Comparison of ENCODE assay signal across 8 mouse cellular contexts in the genomic region with DNA sequence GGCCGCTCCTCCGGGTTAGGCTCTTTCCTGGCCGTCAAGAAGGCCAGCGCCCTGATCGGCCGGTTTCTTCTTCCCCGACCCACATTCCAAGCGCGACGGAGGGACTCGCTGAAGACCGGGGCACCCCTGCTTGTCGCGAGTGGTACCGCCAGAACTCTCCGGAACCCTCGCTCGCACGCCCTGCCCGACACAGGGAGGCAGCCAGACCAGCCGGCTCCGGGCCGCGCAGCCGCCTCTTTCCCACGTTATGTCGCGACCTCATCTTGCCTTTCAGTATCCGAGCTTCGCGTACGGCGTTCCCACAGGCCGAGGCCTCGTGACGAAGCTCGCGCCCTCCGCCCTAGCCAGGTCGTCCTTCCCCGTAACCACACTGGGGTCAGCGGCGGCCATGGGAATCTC. TPM values are rescaled to one million over a fixed set of nuclear protein-coding genes. Genes with fewer than 3 reads are reported as not detected.
DNase-seq lines count a peak whose midpoint lies in the region; ATAC-seq and TF ChIP-seq lines count a peak whose summit lies in the region.

No protein-coding gene starts in this region.

- under 1% methylated on average over 43 of the region's 43 CpGs for WGBS in heart, embryonic 14.5 days
- 0% methylated on average over 41 of the region's 43 CpGs for WGBS in hindbrain, embryonic 15.5 days
- WGBS in midbrain, embryonic 13.5 days: under 1% methylated on average over 43 of the region's 43 CpGs

- peak overlapping the region; percentile 100 for H3K9ac ChIP-seq in heart, embryonic 14.5 days (ENCODE audit: low read length)
- H3K9ac ChIP-seq in hindbrain, embryonic 15.5 days: peak overlapping the region; percentile 82
- peak overlapping the region; percentile 99 for H3K9ac ChIP-seq in midbrain, embryonic 13.5 days (replicated peaks)

- H3K27me3 ChIP-seq in heart, embryonic 14.5 days (ENCODE audit: control insufficient read depth, insufficient read depth, low read length): no peaks in the 10 kb centered on the region
- no peaks in the 10 kb centered on the region for H3K27me3 ChIP-seq in hindbrain, embryonic 15.5 days
- H3K27me3 ChIP-seq in midbrain, embryonic 13.5 days: no peaks in the 10 kb centered on the region

- no peaks in the 10 kb centered on the region for H3K9me3 ChIP-seq in heart, embryonic 14.5 days (ENCODE audit: control insufficient read depth, low read length)
- no peaks in the 10 kb centered on the region for H3K9me3 ChIP-seq in hindbrain, embryonic 15.5 days
- no peaks in the 10 kb centered on the region for H3K9me3 ChIP-seq in midbrain, embryonic 13.5 days

- peak; percentile 14; the same call in 1 of the 2 replicates for ATAC-seq in heart, embryonic 14.5 days (ENCODE audit: insufficient number of reproducible peaks, insufficient read depth, low FRiP score, low read depth)
- ATAC-seq in hindbrain, embryonic 15.5 days (ENCODE audit: low FRiP score, low read depth): peak; percentile 7; the same call in 1 of the 2 replicates
- peak; percentile 14 for ATAC-seq in midbrain, embryonic 13.5 days

- intact Hi-C loops in heart, postnatal 36 days (cut with DNase I): loop anchor here (1.0 kb wide), 1 partner anchor 10 kb away; no protein-coding TSS in a partner anchor

- no peak for DNase-seq in heart, postnatal 36 days
- DNase-seq in right cerebral cortex, postnatal 10 days (ENCODE audit: low spot score in 2 of 2): no peak
- DNase-seq in kidney, postnatal 10 days: no peak
- no peak for DNase-seq in layer of hippocampus, adult 8-10 months (ENCODE audit: low spot score in 2 of 2)

- peaks cover 79% of the 10 kb centered on the region for H3K36me3 ChIP-seq in heart, embryonic 14.5 days (ENCODE audit: control insufficient read depth, insufficient read depth, low read length)
- peaks cover 67% of the 10 kb centered on the region for H3K36me3 ChIP-seq in hindbrain, embryonic 15.5 days
- peaks cover 74% of the 10 kb centered on the region for H3K36me3 ChIP-seq in midbrain, embryonic 13.5 days

- H3K27ac ChIP-seq in heart, embryonic 14.5 days (replicated peaks in 1 of 2; ENCODE audit: control insufficient read depth in 1 of 2, insufficient read depth in 1 of 2, low read depth in 2 of 2, low read length in 2 of 2): peak overlapping the region; percentile 89 to 98
- peak overlapping the region; percentile 94 for H3K27ac ChIP-seq in bone marrow macrophage, adult 2 months (ENCODE audit: insufficient read depth, low read depth, low read length)
- peak overlapping the region; percentile 94 for H3K27ac ChIP-seq in hindbrain, embryonic 15.5 days (replicated peaks)
- peak overlapping the region; percentile 98 for H3K27ac ChIP-seq in midbrain, embryonic 13.5 days

- H3K4me2 ChIP-seq in heart, embryonic 14.5 days (ENCODE audit: low read length): peak overlapping the region; percentile 82
- H3K4me2 ChIP-seq in hindbrain, embryonic 15.5 days: peak overlapping the region; percentile 74
- H3K4me2 ChIP-seq in midbrain, embryonic 13.5 days (replicated peaks): peak overlapping the region; percentile 84

- TF ChIP-seq POLR2A in bone marrow macrophage, adult 2 months (IDR thresholded peaks at IDR 0.05; ENCODE audit: borderline replicate concordance, low read depth, low read length): no peak

- H3K4me1 ChIP-seq in heart, embryonic 14.5 days (ENCODE audit: control insufficient read depth in 2 of 2, insufficient read depth in 2 of 2, low read length in 2 of 2): peaks cover 2 to 15% of the 10 kb centered on the region in 2 experiments; a peak in 3 of 4 replicates
- H3K4me1 ChIP-seq in bone marrow macrophage, adult 2 months (ENCODE audit: control insufficient read depth, insufficient read depth, low read length): peaks cover 11% of the 10 kb centered on the region; the same call in 1 of the 2 replicates
- peaks cover 29% of the 10 kb centered on the region for H3K4me1 ChIP-seq in hindbrain, embryonic 15.5 days (replicated peaks)
- H3K4me1 ChIP-seq in midbrain, embryonic 13.5 days (replicated peaks): peaks cover 33% of the 10 kb centered on the region

- TF ChIP-seq CTCF in bone marrow macrophage, adult 2 months (IDR thresholded peaks at IDR 0.05; ENCODE audit: low read depth, low read length): no peak

- peak overlapping the region; percentile 83 to 100 for H3K4me3 ChIP-seq in heart, embryonic 14.5 days (ENCODE audit: control insufficient read depth in 1 of 2, insufficient read depth in 1 of 2, low read depth in 1 of 2, low read length in 2 of 2)
- H3K4me3 ChIP-seq in bone marrow macrophage, adult 2 months (ENCODE audit: insufficient read depth, low read length): peak overlapping the region; percentile 100
- peak overlapping the region; percentile 85 for H3K4me3 ChIP-seq in hindbrain, embryonic 15.5 days
- peak overlapping the region; percentile 76 for H3K4me3 ChIP-seq in midbrain, embryonic 13.5 days (replicated peaks)

RNA-seq across cellular contexts. Expression of a gene that starts 0.5 kb away (rescaled TPM):
- 313 and 403 TPM in 2 replicates for polyA plus RNA-seq in heart, embryonic 14.5 days (2014; fragmentation: Nextera tagmentation; extraction: Ambion mirVana)
- 100 to 1,000 TPM; 188 to 222 TPM for total RNA-seq in heart, postnatal 36 days (2021)
- 303 and 319 TPM in 2 replicates for polyA plus RNA-seq in bone marrow macrophage, adult 2 months (2012; ENCODE audit: insufficient read depth, insufficient read length, missing spikeins)
- polyA plus RNA-seq in hindbrain, embryonic 15.5 days (2015; fragmentation: Nextera tagmentation; extraction: Ambion mirVana): 476 and 491 TPM in 2 replicates
- 581 and 595 TPM in 2 replicates for polyA plus RNA-seq in midbrain, embryonic 13.5 days (2015; fragmentation: Nextera tagmentation; extraction: Ambion mirVana)
- 100 to 1,000 TPM; 319 to 328 (median 325) TPM for total RNA-seq in layer of hippocampus, adult 8-10 months (2022)

RNA-seq across cellular contexts. Expression of a gene that starts 5.8 kb away (rescaled TPM):
- 12.1 and 14.4 TPM in 2 replicates for polyA plus RNA-seq in heart, embryonic 14.5 days (2014; fragmentation: Nextera tagmentation; extraction: Ambion mirVana)
- 1 to 10 TPM; 8.7 to 9.1 TPM for total RNA-seq in heart, postnatal 36 days (2021)
- polyA plus RNA-seq in bone marrow macrophage, adult 2 months (2012; ENCODE audit: insufficient read depth, insufficient read length, missing spikeins): 1,401 and 1,598 TPM in 2 replicates
- 10.3 and 12.2 TPM in 2 replicates for polyA plus RNA-seq in hindbrain, embryonic 15.5 days (2015; fragmentation: Nextera tagmentation; extraction: Ambion mirVana)
- 6.1 and 7.3 TPM in 2 replicates for polyA plus RNA-seq in midbrain, embryonic 13.5 days (2015; fragmentation: Nextera tagmentation; extraction: Ambion mirVana)
- 100 to 1,000 TPM in 1 of 4 experiments, 10 to 100 TPM in 3; 10.8 to 113 (median 55.2) TPM for total RNA-seq in layer of hippocampus, adult 8-10 months (2022)

RNA-seq across cellular contexts. Expression of a gene that starts 9.3 kb away (rescaled TPM):
- polyA plus RNA-seq in heart, embryonic 14.5 days (2014; fragmentation: Nextera tagmentation; extraction: Ambion mirVana): 14.9 and 29.1 TPM in 2 replicates
- 10 to 100 TPM; 14.9 to 16.2 TPM for total RNA-seq in heart, postnatal 36 days (2021)
- polyA plus RNA-seq in bone marrow macrophage, adult 2 months (2012; ENCODE audit: insufficient read depth, insufficient read length, missing spikeins): 64.2 and 68.9 TPM in 2 replicates
- polyA plus RNA-seq in hindbrain, embryonic 15.5 days (2015; fragmentation: Nextera tagmentation; extraction: Ambion mirVana): 101 and 108 TPM in 2 replicates
- 103 and 104 TPM in 2 replicates for polyA plus RNA-seq in midbrain, embryonic 13.5 days (2015; fragmentation: Nextera tagmentation; extraction: Ambion mirVana)
- 10 to 100 TPM; 51.3 to 60.6 (median 56.8) TPM for total RNA-seq in layer of hippocampus, adult 8-10 months (2022)

RNA-seq across cellular contexts. Expression of a gene that starts 10.2 kb away (rescaled TPM):
- polyA plus RNA-seq in heart, embryonic 14.5 days (2014; fragmentation: Nextera tagmentation; extraction: Ambion mirVana): 43.2 and 59.4 TPM in 2 replicates
- total RNA-seq in heart, postnatal 36 days (2021): 10 to 100 TPM; 30.4 to 31.8 TPM
- 120 and 131 TPM in 2 replicates for polyA plus RNA-seq in bone marrow macrophage, adult 2 months (2012; ENCODE audit: insufficient read depth, insufficient read length, missing spikeins)
- 101 and 103 TPM in 2 replicates for polyA plus RNA-seq in hindbrain, embryonic 15.5 days (2015; fragmentation: Nextera tagmentation; extraction: Ambion mirVana)
- 101 and 103 TPM in 2 replicates for polyA plus RNA-seq in midbrain, embryonic 13.5 days (2015; fragmentation: Nextera tagmentation; extraction: Ambion mirVana)
- 100 to 1,000 TPM in 3 of 4 experiments, 10 to 100 TPM in 1; 82.9 to 123 (median 105) TPM for total RNA-seq in layer of hippocampus, adult 8-10 months (2022)

RNA-seq across cellular contexts. Expression of a gene that starts 13.9 kb away (rescaled TPM):
- polyA plus RNA-seq in heart, embryonic 14.5 days (2014; fragmentation: Nextera tagmentation; extraction: Ambion mirVana): 0.24 and 0.63 TPM in 2 replicates
- 1 to 10 TPM; 1.4 to 2.4 TPM for total RNA-seq in heart, postnatal 36 days (2021)
- polyA plus RNA-seq in bone marrow macrophage, adult 2 months (2012; ENCODE audit: insufficient read depth, insufficient read length, missing spikeins): 20.8 and 23.9 TPM in 2 replicates
- 0.61 and 0.76 TPM in 2 replicates for polyA plus RNA-seq in hindbrain, embryonic 15.5 days (2015; fragmentation: Nextera tagmentation; extraction: Ambion mirVana)
- 0.36 TPM in 1 of 2 replicates, not detected in the other for polyA plus RNA-seq in midbrain, embryonic 13.5 days (2015; fragmentation: Nextera tagmentation; extraction: Ambion mirVana)
- 1 to 10 TPM; 2.9 to 3.8 (median 3.2) TPM for total RNA-seq in layer of hippocampus, adult 8-10 months (2022)

Comparison
In these comparisons a context has a peak if more than half of its experiments do, and no peak if none do; other contexts are left out.
1. RNA of a gene that starts 5.8 kb away (polyA plus RNA-seq): 1,401 to 1,598 TPM in bone marrow macrophage, adult 2 months; 12.1 to 14.4 TPM in heart, embryonic 14.5 days, 10.3 to 12.2 TPM in hindbrain, embryonic 15.5 days and 6.1 to 7.3 TPM in midbrain, embryonic 13.5 days; every median in the first group is over 10 times any median in the second.
2. Peak in every context shown above with its lines, with median percentiles within 50 percentile points of each other: ATAC-seq, H3K27ac ChIP-seq, H3K4me2 ChIP-seq, H3K4me3 ChIP-seq and H3K9ac ChIP-seq.